8 mouse cellular contexts compared by ENCODE assay signal in genomic region chr11:75937370-75937871, GRCm38 (mm10). TPM values are rescaled to one million over a fixed set of nuclear protein-coding genes. Genes with fewer than 3 reads are reported as not detected.
DNase-seq lines count a peak whose midpoint lies in the region; ATAC-seq and TF ChIP-seq lines count a peak whose summit lies in the region.

No protein-coding gene starts in this region.

- H3K27me3 ChIP-seq in Patski, result no peaks in the 10 kb centered on the region
- no peaks in the 10 kb centered on the region for H3K27me3 ChIP-seq in heart, adult 2 months (ENCODE audit: control insufficient read depth, insufficient read depth, low read length)
- H3K27me3 ChIP-seq in intestine, embryonic 16.5 days (replicated peaks; ENCODE audit: control insufficient read depth, insufficient read depth, low read length), result no peaks in the 10 kb centered on the region
- no peaks in the 10 kb centered on the region for H3K27me3 ChIP-seq in lung, embryonic 16.5 days (ENCODE audit: control insufficient read depth, insufficient read depth, low read depth, low read length)
- no peaks in the 10 kb centered on the region for H3K27me3 ChIP-seq in stomach, embryonic 15.5 days (replicated peaks)

- peak; percentile 47 for ATAC-seq in Patski
- ATAC-seq in intestine, embryonic 16.5 days, result peak; percentile 94
- ATAC-seq in lung, embryonic 16.5 days (ENCODE audit: low read depth), result peak; percentile 82
- peak; percentile 91 for ATAC-seq in stomach, embryonic 15.5 days (ENCODE audit: insufficient read depth, low FRiP score, low read depth)

- H3K27ac ChIP-seq in heart, adult 2 months, result peak overlapping the region; percentile 88
- peak overlapping the region; percentile 97 for H3K27ac ChIP-seq in intestine, embryonic 16.5 days (ENCODE audit: low read length)
- peak overlapping the region; percentile 92 for H3K27ac ChIP-seq in lung, embryonic 16.5 days (ENCODE audit: low read length)
- H3K27ac ChIP-seq in stomach, embryonic 15.5 days, result peak overlapping the region; percentile 88

- in situ Hi-C loops in Patski (cut with MboI; ENCODE audit: low pct_unique_long_range_greater_than_20kb), result no loop called here

- CTCF ChIA-PET in Patski (lab: Charles Lee), result interaction anchor here (0.8 kb wide), 1 partner anchor 187 kb away, joined by 3 read pairs; no protein-coding TSS in a partner anchor

- no peak for TF ChIP-seq POLR2A in heart, adult 2 months (IDR thresholded peaks at IDR 0.05; ENCODE audit: insufficient read depth, low read depth, low read length)

- intact Hi-C loops in heart, adult 2 months (cut with DNase I), result loop anchor here (2.0 to 5.0 kb wide), 2 partner anchors 29 to 100 kb away; no protein-coding TSS in a partner anchor

- H3K4me2 ChIP-seq in intestine, embryonic 16.5 days (ENCODE audit: low read depth, low read length), result peak overlapping the region; percentile 56
- peak overlapping the region; percentile 43 for H3K4me2 ChIP-seq in lung, embryonic 16.5 days (ENCODE audit: low read depth, low read length)
- H3K4me2 ChIP-seq in stomach, embryonic 15.5 days, result peak overlapping the region; percentile 45

- peaks cover 34% of the 10 kb centered on the region for H3K4me1 ChIP-seq in heart, adult 2 months (ENCODE audit: control insufficient read depth, insufficient read depth, low read length)
- peaks cover 54% of the 10 kb centered on the region for H3K4me1 ChIP-seq in intestine, embryonic 16.5 days (ENCODE audit: control insufficient read depth, insufficient read depth, low read length)
- H3K4me1 ChIP-seq in lung, embryonic 16.5 days (replicated peaks; ENCODE audit: control insufficient read depth, insufficient read depth, low read length), result peaks cover 38% of the 10 kb centered on the region
- H3K4me1 ChIP-seq in stomach, embryonic 15.5 days, result peaks cover 29% of the 10 kb centered on the region

- H3K36me3 ChIP-seq in heart, adult 2 months (ENCODE audit: control insufficient read depth, insufficient read depth, low read length), result no peaks in the 10 kb centered on the region; the same call in 1 of the 2 replicates
- H3K36me3 ChIP-seq in intestine, embryonic 16.5 days (ENCODE audit: control insufficient read depth, insufficient read depth, low read length), result no peaks in the 10 kb centered on the region
- no peaks in the 10 kb centered on the region for H3K36me3 ChIP-seq in lung, embryonic 16.5 days (ENCODE audit: control insufficient read depth, insufficient read depth, low read length)
- H3K36me3 ChIP-seq in stomach, embryonic 15.5 days, result no peaks in the 10 kb centered on the region

- H3K9me3 ChIP-seq in intestine, embryonic 16.5 days (ENCODE audit: control insufficient read depth, low read length), result no peaks in the 10 kb centered on the region
- no peaks in the 10 kb centered on the region for H3K9me3 ChIP-seq in lung, embryonic 16.5 days (ENCODE audit: control insufficient read depth, low read length)
- H3K9me3 ChIP-seq in stomach, embryonic 15.5 days, result no peaks in the 10 kb centered on the region

- H3K4me3 ChIP-seq in heart, adult 2 months, result peak overlapping the region; percentile 4; the same call in 1 of the 2 replicates
- peak overlapping the region; percentile 45 for H3K4me3 ChIP-seq in intestine, embryonic 16.5 days (ENCODE audit: low read length)
- H3K4me3 ChIP-seq in lung, embryonic 16.5 days (ENCODE audit: low read length), result peak overlapping the region; percentile 28
- peak overlapping the region; percentile 27 for H3K4me3 ChIP-seq in stomach, embryonic 15.5 days (replicated peaks)

- TF ChIP-seq CTCF in Patski (IDR thresholded peaks at IDR 0.05), result no peak
- TF ChIP-seq CTCF in heart, adult 2 months (IDR thresholded peaks at IDR 0.05), result no peak

- TF ChIP-seq EP300 in heart, adult 2 months (IDR thresholded peaks at IDR 0.05; ENCODE audit: insufficient read depth, low read depth, low read length), result no peak

- peak; percentile 24 for DNase-seq in Patski (ENCODE audit: low read depth, low spot score)
- peak; percentile 36 for DNase-seq in adrenal gland, postnatal 25 days
- peak; percentile 65 to 71 for DNase-seq in heart, adult 2 months
- no peak for DNase-seq in layer of hippocampus, postnatal 36 days
- no peak for DNase-seq in spleen, adult 12 weeks (ENCODE audit: low spot score)

- 29% methylated on average over 6 of the region's 6 CpGs for WGBS in heart, adult 2 months
- WGBS in intestine, embryonic 16.5 days, result 14% methylated on average over 6 of the region's 6 CpGs
- 11% methylated on average over 6 of the region's 6 CpGs for WGBS in lung, embryonic 16.5 days
- 9% methylated on average over 6 of the region's 6 CpGs for WGBS in stomach, embryonic 15.5 days

- POLR2A ChIA-PET in Patski (lab: Charles Lee), result interaction anchor here (0.6 kb wide), 1 partner anchor 271 kb away, joined by 3 read pairs; no protein-coding TSS in a partner anchor

- H3K79me2 ChIP-seq in heart, adult 2 months (replicated peaks; ENCODE audit: control insufficient read depth, insufficient read depth, low read length), result no peaks in the 10 kb centered on the region

- peak overlapping the region; percentile 35 for H3K9ac ChIP-seq in heart, adult 2 months (ENCODE audit: low read depth, low read length)
- H3K9ac ChIP-seq in intestine, embryonic 16.5 days (ENCODE audit: low read depth, low read length), result peak overlapping the region; percentile 67
- peak overlapping the region; percentile 48 for H3K9ac ChIP-seq in lung, embryonic 16.5 days (ENCODE audit: low read length)
- H3K9ac ChIP-seq in stomach, embryonic 15.5 days, result no peak overlapping the region; the same call in 1 of the 2 replicates

RNA-seq across cellular contexts. Expression of gene Rph3al, which starts 0.8 kb away (rescaled TPM):
- 14.4 TPM for polyA plus RNA-seq in Patski (2021)
- total RNA-seq in adrenal gland, postnatal 25 days (2021), result 17.2 and 19.4 TPM in 2 replicates
- total RNA-seq in heart, adult 2 months (2021), result 10 to 100 TPM; 11.1 to 11.7 TPM
- 5.9 and 6.6 TPM in 2 replicates for polyA plus RNA-seq in heart, adult 2 months (2012; rRNA removed)
- polyA plus RNA-seq in intestine, embryonic 16.5 days (2015; fragmentation: Nextera tagmentation; extraction: Ambion mirVana), result 20.1 and 21.1 TPM in 2 replicates
- polyA plus RNA-seq in lung, embryonic 16.5 days (2015; fragmentation: Nextera tagmentation; extraction: Ambion mirVana), result 8.1 and 8.5 TPM in 2 replicates
- polyA plus RNA-seq in stomach, embryonic 15.5 days (2015; fragmentation: Nextera tagmentation; extraction: Ambion mirVana), result 12.7 and 14.5 TPM in 2 replicates
- 1 to 10 TPM; 6.6 to 8.6 TPM for total RNA-seq in layer of hippocampus, postnatal 36 days (2021)

Comparison
In these comparisons a context has a peak if more than half of its experiments do, and no peak if none do; other contexts are left out.
1. DNase-seq: peak in Patski (single experiment), adrenal gland, postnatal 25 days (single experiment) and heart, adult 2 months (2 of 2); none in layer of hippocampus, postnatal 36 days (0 of 2) and spleen, adult 12 weeks (single experiment).
2. Peak in every context shown above with its lines, with median percentiles within 50 percentile points of each other: ATAC-seq, H3K27ac ChIP-seq, H3K4me3 ChIP-seq and H3K4me2 ChIP-seq.